Mouse (Mus musculus): ENCODE measurements around the gene Ppp1r9b.

Ppp1r9b gene

DNA sequence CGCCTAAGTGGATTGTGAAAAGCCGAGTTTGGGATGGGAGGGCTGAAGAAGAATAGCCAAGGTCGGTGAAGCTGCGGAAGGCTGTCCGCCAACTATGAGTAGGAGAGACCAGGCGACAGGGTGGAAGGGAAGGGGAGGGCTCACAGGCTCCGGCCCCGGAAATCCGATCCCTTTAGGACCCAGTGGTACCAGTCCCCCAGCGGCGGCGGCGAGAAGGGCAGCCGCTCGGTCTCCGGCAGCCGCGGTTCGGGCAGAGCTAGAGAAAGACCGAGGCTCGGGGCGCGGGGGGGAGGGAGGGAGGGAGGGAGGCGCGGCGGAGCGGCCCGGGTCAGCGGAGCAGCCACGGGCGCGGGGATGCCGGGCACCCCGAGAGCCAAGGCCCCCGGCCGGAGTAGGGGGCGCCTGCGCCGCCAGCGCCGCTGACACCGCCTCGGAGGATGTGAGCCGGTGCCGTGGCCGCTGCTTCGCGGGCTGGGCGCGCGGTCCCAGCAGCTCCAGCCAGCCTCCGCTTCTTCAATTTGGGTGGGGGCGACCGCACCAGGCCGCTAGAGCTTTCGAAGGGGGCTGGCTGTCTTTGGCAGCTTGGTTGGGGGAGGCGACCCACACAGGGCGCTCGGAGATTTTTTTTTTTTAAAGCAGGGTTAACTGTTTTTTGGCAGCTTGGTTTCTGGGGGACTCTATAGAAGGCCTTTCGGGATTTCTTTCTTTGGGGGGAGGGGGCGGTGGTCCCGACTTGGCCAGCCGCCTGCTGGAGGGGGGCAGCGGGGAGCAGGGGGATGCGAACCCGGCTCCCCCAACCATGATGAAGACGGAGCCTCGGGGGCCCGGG, at the start of gene Ppp1r9b:
Ppp1r9b (plus strand) TSS at position 287 of the 829 bp plus-strand sequence.
- peak; percentile 94 for DNase-seq (ENCODE audit: low read depth, low spot score)

GRCm38 (mm10) chr11:94941121-94941520, 49.7 kb upstream of the Ppp1r9b start:
- peak; percentile 32 for DNase-seq (ENCODE audit: low read depth, low spot score)

DNA sequence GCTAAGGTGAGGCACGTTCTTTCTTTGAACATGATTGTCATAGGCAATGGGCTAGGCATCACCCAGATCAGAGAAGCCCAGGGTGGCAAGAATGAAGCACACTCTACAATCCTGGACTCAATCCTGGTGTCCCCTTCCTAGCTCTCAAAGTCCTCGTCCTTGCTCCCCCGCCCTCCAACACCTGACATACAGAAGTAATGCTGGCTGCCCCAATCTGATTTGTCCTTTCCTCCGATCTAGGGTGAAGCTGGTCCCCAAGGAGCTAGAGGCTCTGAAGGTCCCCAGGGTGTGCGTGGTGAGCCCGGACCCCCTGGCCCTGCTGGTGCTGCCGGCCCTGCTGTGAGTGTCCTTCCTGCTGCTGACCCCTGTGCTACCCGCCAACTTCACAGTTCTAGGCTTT, 49.1 kb upstream of the Ppp1r9b start:
- peak; percentile 19 for DNase-seq (ENCODE audit: low read depth, low spot score)

GRCm38 (mm10) chr11:94942282-94943023, 48.4 kb upstream of the Ppp1r9b start:
- DNase-seq (ENCODE audit: low read depth, low spot score): peak; percentile 80

- no peak for DNase-seq (ENCODE audit: low read depth, low spot score)
Measured at GRCm38 (mm10) chr11:94943054-94943453, 47.8 kb upstream of the Ppp1r9b start.

DNA sequence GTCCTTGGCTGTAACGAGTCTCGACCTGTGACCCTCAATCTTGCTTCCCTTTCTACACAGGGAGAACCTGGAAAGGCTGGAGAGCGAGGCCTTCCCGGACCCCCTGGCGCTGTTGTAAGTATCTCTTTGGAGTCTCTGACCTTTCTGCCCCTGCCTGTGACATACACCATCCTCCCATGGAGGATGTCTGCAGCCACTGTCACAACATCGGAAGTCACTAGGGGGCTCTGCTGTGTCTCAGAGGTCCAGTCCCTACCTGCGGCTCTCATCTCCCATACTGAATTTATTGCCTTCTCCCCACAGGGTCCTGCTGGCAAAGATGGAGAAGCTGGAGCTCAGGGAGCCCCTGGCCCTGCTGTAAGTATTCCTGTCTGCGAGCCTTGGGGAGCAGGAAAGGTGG, 46.5 kb upstream of the Ppp1r9b start:
- peak; percentile 31 for DNase-seq (ENCODE audit: low read depth, low spot score)

GRCm38 (mm10) chr11:94945236-94945635, 45.6 kb upstream of the Ppp1r9b start:
- peak; percentile 20 for DNase-seq (ENCODE audit: low read depth, low spot score)

GRCm38 (mm10) chr11:94952169-94952568, 38.7 kb upstream of the Ppp1r9b start:
- DNase-seq (ENCODE audit: low read depth, low spot score): peak; percentile 52

DNA sequence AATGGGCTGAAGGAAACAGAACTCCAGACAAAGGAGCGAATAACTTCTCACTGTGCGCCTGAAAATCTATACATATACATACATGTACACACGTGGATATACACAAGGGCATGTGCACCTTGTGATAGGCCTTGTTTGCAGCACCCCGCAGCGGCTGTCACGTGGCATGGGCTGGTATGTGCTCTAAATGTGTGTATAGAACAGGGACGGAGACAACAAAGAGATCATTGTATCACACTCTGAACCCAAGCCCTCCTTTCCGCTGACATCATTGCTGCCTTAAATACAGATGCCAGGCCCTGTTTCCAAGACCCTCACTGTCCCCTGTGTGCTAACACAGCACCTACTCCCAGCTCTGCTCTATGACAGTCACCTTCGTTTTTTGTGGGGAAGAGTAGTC, 35.7 kb upstream of the Ppp1r9b start:
- DNase-seq (ENCODE audit: low read depth, low spot score): peak; percentile 41

DNA sequence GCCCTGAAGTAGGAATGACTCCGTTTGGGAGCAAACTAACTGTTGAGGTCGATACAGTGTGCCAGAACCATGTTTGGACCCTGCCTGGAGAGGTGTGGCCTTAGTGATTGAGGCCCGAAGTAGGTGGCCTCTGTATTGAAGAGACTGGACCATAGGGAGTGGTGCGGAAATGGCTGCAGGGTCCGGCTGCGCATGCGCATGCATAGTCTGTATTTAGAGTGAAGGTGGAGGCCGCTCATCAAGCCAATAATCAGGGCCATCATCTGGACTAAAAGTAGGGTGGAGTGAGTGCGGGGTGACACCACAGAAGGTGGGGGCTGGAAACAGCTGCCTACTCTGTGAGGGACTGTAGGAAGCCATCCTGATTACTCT, 33.2 kb upstream of the Ppp1r9b start:
- no peak for DNase-seq (ENCODE audit: low read depth, low spot score)

- peak; percentile 98 for DNase-seq (ENCODE audit: low read depth, low spot score)
Measured at GRCm38 (mm10) chr11:94958065-94958858, 32.6 kb upstream of the Ppp1r9b start.

- DNase-seq (ENCODE audit: low read depth, low spot score): no peak
Measured at GRCm38 (mm10) chr11:94962534-94963101, 28.2 kb upstream of the Ppp1r9b start.

DNA sequence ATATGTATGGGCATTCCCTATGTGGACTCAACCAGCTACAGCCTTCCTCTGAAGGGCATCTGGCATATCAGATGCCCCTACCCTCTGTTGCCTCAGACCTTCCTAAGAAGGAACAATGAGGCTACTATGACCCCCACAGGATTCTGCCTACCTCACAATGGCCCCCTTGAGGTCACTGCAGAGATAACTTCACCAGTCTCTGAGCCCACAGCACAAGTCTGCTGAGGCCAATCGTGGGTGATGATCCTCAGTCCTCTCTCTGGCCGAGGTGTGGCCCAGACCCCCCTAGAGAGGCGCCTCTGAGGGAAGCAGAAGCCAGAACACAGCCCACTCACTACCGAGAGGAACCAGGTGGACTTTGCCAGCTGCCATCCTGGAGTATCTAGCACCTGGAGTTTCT, 23.4 kb upstream of the Ppp1r9b start, which contains the start of gene Hils1:
Hils1 (plus strand) TSS at position 175 of the 400 bp plus-strand sequence.
- DNase-seq (ENCODE audit: low read depth, low spot score): peak; percentile 42

DNA sequence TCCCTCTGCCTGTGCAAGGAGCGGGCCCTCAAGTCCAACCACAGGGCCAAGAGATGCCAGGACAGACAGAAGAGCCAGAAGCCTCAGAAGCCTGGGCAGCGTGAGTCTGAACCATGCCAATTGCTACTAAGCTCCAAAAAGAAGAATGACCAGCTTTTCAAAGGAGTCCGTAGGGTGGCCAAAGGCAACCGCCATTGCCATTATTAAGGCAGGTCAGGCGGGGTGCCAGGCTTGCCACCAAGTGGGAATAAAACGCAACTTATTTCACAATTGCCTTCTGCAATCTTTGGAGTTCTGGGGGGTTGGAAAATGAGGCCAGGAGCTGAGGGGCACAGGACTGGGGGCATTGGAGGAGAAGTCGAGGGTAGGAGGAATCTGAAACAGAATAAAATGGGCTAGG, 22.6 kb upstream of the Ppp1r9b start:
- DNase-seq (ENCODE audit: low read depth, low spot score): no peak

- DNase-seq (ENCODE audit: low read depth, low spot score): peak; percentile 47
Measured at GRCm38 (mm10) chr11:94969709-94970108, 21.1 kb upstream of the Ppp1r9b start.

DNA sequence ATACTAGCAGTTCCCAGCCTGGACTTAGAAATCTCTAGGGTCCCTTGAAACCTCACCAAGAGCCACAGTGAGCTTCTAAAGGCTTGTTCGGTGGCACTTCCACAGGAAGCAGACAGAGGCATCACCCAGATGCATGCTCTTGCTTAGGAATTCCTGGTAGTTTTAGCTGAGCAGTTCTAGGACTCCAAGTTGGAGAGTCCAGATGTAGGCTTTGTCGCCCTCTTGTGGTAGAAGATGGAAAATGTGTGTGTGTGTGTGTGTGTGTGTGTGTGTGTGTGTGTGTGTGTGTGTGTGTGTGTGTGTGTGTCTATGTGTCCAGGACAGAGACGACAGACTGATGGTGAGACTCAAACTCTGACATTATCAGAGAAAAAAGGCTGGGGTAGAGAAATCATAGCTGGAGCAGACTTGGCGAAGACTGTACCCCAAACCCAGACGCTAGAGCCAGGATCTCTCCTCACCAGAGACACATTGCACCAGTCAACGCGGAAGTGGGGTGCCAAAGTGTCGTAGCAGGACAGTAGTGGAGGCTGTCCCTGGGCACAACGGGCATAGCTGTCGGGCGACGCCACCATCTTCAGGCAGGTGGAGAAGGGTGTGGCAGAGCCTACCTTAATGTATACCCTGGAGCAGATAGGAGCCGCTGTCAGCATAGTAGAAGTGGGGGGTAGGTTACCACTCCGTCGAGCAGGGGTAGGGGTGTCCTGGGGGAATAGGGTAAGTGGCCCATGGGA, 20.5 kb upstream of the Ppp1r9b start:
- DNase-seq (ENCODE audit: low read depth, low spot score): peak; percentile 90

GRCm38 (mm10) chr11:94971895-94972615, 18.8 kb upstream of the Ppp1r9b start:
- no peak for DNase-seq (ENCODE audit: low read depth, low spot score)

- no peak for DNase-seq (ENCODE audit: low read depth, low spot score)
Measured at GRCm38 (mm10) chr11:94972887-94973286, 17.9 kb upstream of the Ppp1r9b start.

- no peak for DNase-seq (ENCODE audit: low read depth, low spot score)
Measured at GRCm38 (mm10) chr11:94973313-94973712, 17.5 kb upstream of the Ppp1r9b start.

DNA sequence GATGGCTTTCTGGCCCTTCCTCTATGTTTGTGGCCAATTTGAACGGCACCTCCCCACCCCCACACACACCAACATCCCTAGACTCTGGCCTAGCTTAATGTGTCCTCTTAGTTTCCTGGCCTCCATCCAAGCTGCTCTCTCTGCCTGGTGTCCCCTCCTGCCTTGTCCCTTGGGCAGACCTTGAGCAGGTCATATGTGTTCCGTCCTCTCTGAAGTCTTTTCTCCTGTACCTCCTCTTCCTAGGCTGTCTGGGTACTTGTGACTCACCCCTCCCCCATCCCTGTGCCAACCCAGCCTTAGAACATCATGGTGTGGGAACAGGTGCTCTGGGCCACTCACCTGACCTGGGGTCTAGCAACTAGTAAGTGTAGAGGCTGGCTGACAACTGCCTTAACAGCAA, 15.9 kb upstream of the Ppp1r9b start:
- DNase-seq (ENCODE audit: low read depth, low spot score): no peak

All from 3T3-L1 (cell line).